Mouse (Mus musculus): ENCODE results near the gene Plekhh3. TPM values are rescaled to one million over a fixed set of nuclear protein-coding genes. Genes with fewer than 3 reads are reported as not detected.

Plekhh3 gene
- 0.40 TPM for polyA plus RNA-seq (2015; fragmentation: Illumina TruSeq; extraction: RNeasy Lipid Tissue Mini Kit (QIAGEN cat#74804); ENCODE audit: insufficient read depth, low replicate concordance)

DNA sequence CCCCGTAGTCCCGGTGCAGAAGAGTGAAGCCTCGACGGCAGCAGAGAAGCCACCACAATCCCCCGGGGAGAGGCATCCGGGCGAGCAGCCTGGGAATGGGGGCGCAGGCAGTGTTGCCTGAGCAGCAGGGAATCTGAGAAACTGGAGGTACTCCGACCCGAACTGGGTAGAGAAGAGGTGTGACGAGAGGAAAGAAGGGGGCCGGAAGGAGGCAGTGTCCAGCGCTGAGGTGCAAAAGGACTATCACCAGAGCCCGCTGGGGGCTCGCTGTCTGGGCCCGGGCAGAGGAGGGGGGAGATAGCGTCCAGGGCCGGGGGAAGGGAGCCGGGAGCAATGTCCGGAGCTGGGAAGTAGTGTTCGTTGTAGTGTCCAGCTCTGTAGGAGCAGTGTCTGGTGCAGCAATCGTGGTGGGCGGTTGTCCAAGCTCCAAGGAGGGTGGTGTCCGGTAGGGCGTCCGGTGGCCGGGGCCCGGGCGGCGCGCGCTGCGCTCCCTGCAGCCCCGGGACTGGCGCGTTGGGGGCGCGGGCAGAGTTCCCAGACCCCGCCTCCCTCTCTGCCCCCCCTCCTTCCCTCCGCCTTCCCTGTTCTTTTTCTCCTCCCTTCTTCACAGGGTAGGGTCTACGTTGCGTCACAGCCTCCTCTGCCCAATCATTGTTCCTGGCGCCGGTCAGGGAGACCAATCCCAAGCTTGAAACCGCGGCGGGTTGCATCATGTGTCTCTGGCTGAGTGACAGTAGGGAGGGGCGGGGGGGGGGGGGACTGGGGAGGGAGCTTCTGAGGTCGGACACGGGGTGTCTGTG is at the start of gene Plekhh3:
Plekhh3 (minus strand) TSS at position 541 of the 800 bp plus-strand sequence.

GRCm38 (mm10) chr11:101174851-101175628 is 3.9 kb upstream of the Plekhh3 start, which contains the start of gene Ccr10:
Gene Ccr10 (minus strand): TSS chr11:101175443.

GRCm38 (mm10) chr11:101170354-101170810 is 769 bp downstream of the Plekhh3 start, which contains the start of gene Cntnap1:
Gene Cntnap1 (plus strand): TSS chr11:101170523.

DNA sequence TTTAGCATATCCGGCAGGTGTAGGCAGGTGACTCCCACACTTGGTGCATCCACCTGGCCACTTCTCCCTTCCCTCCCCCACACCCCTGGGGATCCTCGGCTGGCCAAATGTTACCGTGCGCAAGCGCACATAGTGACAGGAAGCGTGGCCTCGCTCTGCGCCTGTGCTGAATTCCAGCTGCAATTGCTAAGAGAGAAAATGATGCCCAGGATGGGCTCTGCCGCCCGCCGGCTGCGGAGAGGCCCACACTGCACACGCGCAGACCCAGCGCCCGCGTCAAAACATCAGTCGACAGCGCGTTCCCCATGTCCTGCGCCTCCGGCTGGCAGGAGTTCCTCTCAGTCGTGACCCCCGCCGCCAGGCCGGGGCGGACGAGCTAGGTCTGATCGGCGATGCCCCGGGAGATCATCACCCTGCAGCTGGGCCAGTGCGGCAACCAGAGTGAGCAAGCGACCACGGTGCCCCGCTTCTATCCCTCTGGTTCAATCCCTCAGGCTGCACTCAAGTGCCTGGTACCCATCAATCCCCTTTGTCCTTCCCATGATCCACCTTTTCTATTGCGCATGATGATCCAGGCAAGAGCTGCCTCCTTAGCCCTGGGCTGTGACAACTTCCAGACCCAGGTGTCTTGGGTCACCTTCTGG is 15.3 kb downstream of the Plekhh3 start, which contains the start of gene Tubg2:
Tubg2 (plus strand) TSS at position 180 of the 644 bp plus-strand sequence.

GRCm38 (mm10) chr11:101119761-101120544 is 51.2 kb downstream of the Plekhh3 start, which contains the start of the genes Retreg3 and Tubg1:
Gene Retreg3 (minus strand): TSS chr11:101119893.
Gene Tubg1 (plus strand): TSS chr11:101119938.

Other genes with a start within 250 kb of the Plekhh3 start
- gene Stat3, start 231.8 kb downstream of the Plekhh3 start, polyA plus RNA-seq (2015; fragmentation: Illumina TruSeq; extraction: RNeasy Lipid Tissue Mini Kit (QIAGEN cat#74804); ENCODE audit: insufficient read depth, low replicate concordance), result 99.4 TPM
- gene Cavin1, start 200.5 kb downstream of the Plekhh3 start, polyA plus RNA-seq (2015; fragmentation: Illumina TruSeq; extraction: RNeasy Lipid Tissue Mini Kit (QIAGEN cat#74804); ENCODE audit: insufficient read depth, low replicate concordance), result 27.5 TPM
- 47.4 TPM for gene Atp6v0a1, start 161.9 kb downstream of the Plekhh3 start, polyA plus RNA-seq (2015; fragmentation: Illumina TruSeq; extraction: RNeasy Lipid Tissue Mini Kit (QIAGEN cat#74804); ENCODE audit: insufficient read depth, low replicate concordance)
- gene Naglu, start 101.3 kb downstream of the Plekhh3 start, polyA plus RNA-seq (2015; fragmentation: Illumina TruSeq; extraction: RNeasy Lipid Tissue Mini Kit (QIAGEN cat#74804); ENCODE audit: insufficient read depth, low replicate concordance), result 6.9 TPM
- 0.70 TPM for gene Hsd17b1, start 92.9 kb downstream of the Plekhh3 start, polyA plus RNA-seq (2015; fragmentation: Illumina TruSeq; extraction: RNeasy Lipid Tissue Mini Kit (QIAGEN cat#74804); ENCODE audit: insufficient read depth, low replicate concordance)
- gene Coasy, start 88.8 kb downstream of the Plekhh3 start, polyA plus RNA-seq (2015; fragmentation: Illumina TruSeq; extraction: RNeasy Lipid Tissue Mini Kit (QIAGEN cat#74804); ENCODE audit: insufficient read depth, low replicate concordance), result 10.9 TPM
- 64.9 TPM for gene Mlx, start 84.1 kb downstream of the Plekhh3 start, polyA plus RNA-seq (2015; fragmentation: Illumina TruSeq; extraction: RNeasy Lipid Tissue Mini Kit (QIAGEN cat#74804); ENCODE audit: insufficient read depth, low replicate concordance)
- 5.5 TPM for gene Psmc3ip, start 75.9 kb downstream of the Plekhh3 start, polyA plus RNA-seq (2015; fragmentation: Illumina TruSeq; extraction: RNeasy Lipid Tissue Mini Kit (QIAGEN cat#74804); ENCODE audit: insufficient read depth, low replicate concordance)
- gene Retreg3, start 51.5 kb downstream of the Plekhh3 start, polyA plus RNA-seq (2015; fragmentation: Illumina TruSeq; extraction: RNeasy Lipid Tissue Mini Kit (QIAGEN cat#74804); ENCODE audit: insufficient read depth, low replicate concordance), result 94.9 TPM
- 7.7 TPM for gene Tubg1, start 51.4 kb downstream of the Plekhh3 start, polyA plus RNA-seq (2015; fragmentation: Illumina TruSeq; extraction: RNeasy Lipid Tissue Mini Kit (QIAGEN cat#74804); ENCODE audit: insufficient read depth, low replicate concordance)
- gene Tubg2, start 15.4 kb downstream of the Plekhh3 start, polyA plus RNA-seq (2015; fragmentation: Illumina TruSeq; extraction: RNeasy Lipid Tissue Mini Kit (QIAGEN cat#74804); ENCODE audit: insufficient read depth, low replicate concordance), result 1.6 TPM
- gene Cntnap1, start 828 bp downstream of the Plekhh3 start, polyA plus RNA-seq (2015; fragmentation: Illumina TruSeq; extraction: RNeasy Lipid Tissue Mini Kit (QIAGEN cat#74804); ENCODE audit: insufficient read depth, low replicate concordance), result 0.69 TPM
- not detected for gene Ccr10, start 4.1 kb upstream of the Plekhh3 start, polyA plus RNA-seq (2015; fragmentation: Illumina TruSeq; extraction: RNeasy Lipid Tissue Mini Kit (QIAGEN cat#74804); ENCODE audit: insufficient read depth, low replicate concordance)
- gene Ezh1, start 55.1 kb upstream of the Plekhh3 start, polyA plus RNA-seq (2015; fragmentation: Illumina TruSeq; extraction: RNeasy Lipid Tissue Mini Kit (QIAGEN cat#74804); ENCODE audit: insufficient read depth, low replicate concordance), result 58.1 TPM
- gene Ramp2, start 74.7 kb upstream of the Plekhh3 start, polyA plus RNA-seq (2015; fragmentation: Illumina TruSeq; extraction: RNeasy Lipid Tissue Mini Kit (QIAGEN cat#74804); ENCODE audit: insufficient read depth, low replicate concordance), result 39.4 TPM
- gene Vps25, start 82.4 kb upstream of the Plekhh3 start, polyA plus RNA-seq (2015; fragmentation: Illumina TruSeq; extraction: RNeasy Lipid Tissue Mini Kit (QIAGEN cat#74804); ENCODE audit: insufficient read depth, low replicate concordance), result 112 TPM
- 1.3 TPM for gene Wnk4, start 89.2 kb upstream of the Plekhh3 start, polyA plus RNA-seq (2015; fragmentation: Illumina TruSeq; extraction: RNeasy Lipid Tissue Mini Kit (QIAGEN cat#74804); ENCODE audit: insufficient read depth, low replicate concordance)
- 1.3 TPM for gene Cntd1, start 107.7 kb upstream of the Plekhh3 start, polyA plus RNA-seq (2015; fragmentation: Illumina TruSeq; extraction: RNeasy Lipid Tissue Mini Kit (QIAGEN cat#74804); ENCODE audit: insufficient read depth, low replicate concordance)
- gene Coa3, start 107.8 kb upstream of the Plekhh3 start, polyA plus RNA-seq (2015; fragmentation: Illumina TruSeq; extraction: RNeasy Lipid Tissue Mini Kit (QIAGEN cat#74804); ENCODE audit: insufficient read depth, low replicate concordance), result 44.5 TPM
- 156 TPM for gene Becn1, start 130.9 kb upstream of the Plekhh3 start, polyA plus RNA-seq (2015; fragmentation: Illumina TruSeq; extraction: RNeasy Lipid Tissue Mini Kit (QIAGEN cat#74804); ENCODE audit: insufficient read depth, low replicate concordance)
- gene Psme3, start 144.9 kb upstream of the Plekhh3 start, polyA plus RNA-seq (2015; fragmentation: Illumina TruSeq; extraction: RNeasy Lipid Tissue Mini Kit (QIAGEN cat#74804); ENCODE audit: insufficient read depth, low replicate concordance), result 225 TPM
- 5.3 TPM for gene Aoc2, start 153.7 kb upstream of the Plekhh3 start, polyA plus RNA-seq (2015; fragmentation: Illumina TruSeq; extraction: RNeasy Lipid Tissue Mini Kit (QIAGEN cat#74804); ENCODE audit: insufficient read depth, low replicate concordance)
- gene Aoc3, start 159.3 kb upstream of the Plekhh3 start, polyA plus RNA-seq (2015; fragmentation: Illumina TruSeq; extraction: RNeasy Lipid Tissue Mini Kit (QIAGEN cat#74804); ENCODE audit: insufficient read depth, low replicate concordance), result 1.8 TPM
- not detected for gene G6pc, start 196.2 kb upstream of the Plekhh3 start, polyA plus RNA-seq (2015; fragmentation: Illumina TruSeq; extraction: RNeasy Lipid Tissue Mini Kit (QIAGEN cat#74804); ENCODE audit: insufficient read depth, low replicate concordance)
- gene Aarsd1, start 246.3 kb upstream of the Plekhh3 start, polyA plus RNA-seq (2015; fragmentation: Illumina TruSeq; extraction: RNeasy Lipid Tissue Mini Kit (QIAGEN cat#74804); ENCODE audit: insufficient read depth, low replicate concordance), result 21.1 TPM